Mouse (Mus musculus): ENCODE results near the gene Gm15517. TPM values are rescaled to one million over a fixed set of nuclear protein-coding genes. Genes with fewer than 3 reads are reported as not detected.

Gm15517 gene
- total and polyA plus RNA-seq, 3 experiments = not detected

GRCm38 (mm10) chr7:44268117-44268516 lies 6.9 kb downstream of the Gm15517 start:
- H3K79me2 ChIP-seq (ENCODE audit: control insufficient read depth, insufficient read depth, low read length, poor library complexity) = no peaks in the 10 kb centered on the region
- TF ChIP-seq BHLHE40 (IDR thresholded peaks at IDR 0.05; ENCODE audit: borderline replicate concordance, low read depth, low read length) = no peak
- TF ChIP-seq EP300 (IDR thresholded peaks at IDR 0.05; ENCODE audit: low read depth in 1 of 2, low read length in 2 of 2) = no peak
- no peak for TF ChIP-seq MYC (IDR thresholded peaks at IDR 0.05; ENCODE audit: low read depth, low read length)
- TF ChIP-seq POLR2AphosphoS5 (IDR thresholded peaks at IDR 0.05; ENCODE audit: borderline replicate concordance, low read depth, low read length) = no peak
- no peak for TF ChIP-seq RCOR1 (IDR thresholded peaks at IDR 0.05; ENCODE audit: low read depth, low read length)
- TF ChIP-seq MAZ (IDR thresholded peaks at IDR 0.05; ENCODE audit: low read depth, low read length) = no peak
- no peak for TF ChIP-seq USF2 (IDR thresholded peaks at IDR 0.05; ENCODE audit: borderline replicate concordance in 1 of 2, insufficient read depth in 1 of 2, low read depth in 1 of 2, low read length in 2 of 2)
- TF ChIP-seq MEF2A (IDR thresholded peaks at IDR 0.05; ENCODE audit: extremely low read depth, insufficient replicate concordance, low read depth, low read length, poor library complexity, severe bottlenecking) = no peak
- no peak for TF ChIP-seq TCF12 (IDR thresholded peaks at IDR 0.05; ENCODE audit: low read depth, low read length)
- no peak for TF ChIP-seq ELF1 (IDR thresholded peaks at IDR 0.05; ENCODE audit: low read depth, low read length)
- TF ChIP-seq JUND (IDR thresholded peaks at IDR 0.05; ENCODE audit: low read depth, low read length) = no peak
- DNase-seq (ENCODE audit: low read depth, low spot score) = no peak
- H3K4me1 ChIP-seq (ENCODE audit: control insufficient read depth in 1 of 2, insufficient read depth in 2 of 2, low read length in 2 of 2) = no peaks in the 10 kb centered on the region
- no peaks in the 10 kb centered on the region for H3K9me3 ChIP-seq (replicated peaks; ENCODE audit: insufficient read depth, low read length)
- H3K27me3 ChIP-seq (ENCODE audit: control insufficient read depth in 1 of 2, insufficient read depth in 2 of 2, low read length in 2 of 2) = no peaks in the 10 kb centered on the region
- H3K27ac ChIP-seq (ENCODE audit: control insufficient read depth, low read depth, low read length) = no peak overlapping the region
- no peak overlapping the region for H3K4me3 ChIP-seq (ENCODE audit: control insufficient read depth in 1 of 2, insufficient read depth in 1 of 2, low read depth in 2 of 2, low read length in 2 of 2)
- H3K9ac ChIP-seq (ENCODE audit: control insufficient read depth, low read depth, low read length, poor library complexity, severe bottlenecking) = no peak overlapping the region
- H3K36me3 ChIP-seq (ENCODE audit: control insufficient read depth in 1 of 2, insufficient read depth in 2 of 2, low read length in 2 of 2) = no peaks in the 10 kb centered on the region

- Histone ChIP-seq H3K4me1 (ENCODE audit: control insufficient read depth in 1 of 2, insufficient read depth in 2 of 2, low read length in 2 of 2) (no peaks in the 10 kb centered on the region), H3K27me3 (ENCODE audit: control insufficient read depth in 1 of 2, insufficient read depth in 2 of 2, low read length in 2 of 2) (no peaks in the 10 kb centered on the region), H3K9me3 (replicated peaks; ENCODE audit: insufficient read depth, low read length) (no peaks in the 10 kb centered on the region), H3K36me3 (ENCODE audit: control insufficient read depth in 1 of 2, insufficient read depth in 2 of 2, low read length in 2 of 2) (no peaks in the 10 kb centered on the region), H3K27ac (ENCODE audit: control insufficient read depth, low read depth, low read length) (no peak overlapping the region), H3K9ac (ENCODE audit: control insufficient read depth, low read depth, low read length, poor library complexity, severe bottlenecking) (no peak overlapping the region), H3K4me3 (ENCODE audit: control insufficient read depth in 1 of 2, insufficient read depth in 1 of 2, low read depth in 2 of 2, low read length in 2 of 2) (no peak overlapping the region), H3K79me2 (ENCODE audit: control insufficient read depth, insufficient read depth, low read length, poor library complexity) (no peaks in the 10 kb centered on the region)
- TF ChIP-seq EP300 (IDR thresholded peaks at IDR 0.05; ENCODE audit: low read depth in 1 of 2, low read length in 2 of 2) (no peak), E2F4 (IDR thresholded peaks at IDR 0.05; ENCODE audit: borderline replicate concordance, low read depth, low read length) (no peak), KAT2A (conservative IDR thresholded peaks at IDR 0.05; ENCODE audit: low read depth, low read length) (no peak), ZKSCAN1 (IDR thresholded peaks at IDR 0.05; ENCODE audit: low read depth, low read length) (no peak), ZNF384 (IDR thresholded peaks at IDR 0.05; ENCODE audit: low read depth, low read length) (no peak), CHD1 (IDR thresholded peaks at IDR 0.05; ENCODE audit: low read depth, low read length) (no peak), NELFE (IDR thresholded peaks at IDR 0.05; ENCODE audit: low read depth, low read length) (no peak), MAZ (IDR thresholded peaks at IDR 0.05; ENCODE audit: low read depth, low read length) (no peak), MYB (IDR thresholded peaks at IDR 0.05; ENCODE audit: low read depth, low read length) (no peak), UBTF (IDR thresholded peaks at IDR 0.05; ENCODE audit: borderline replicate concordance, insufficient read depth, low read depth, low read length) (no peak), USF2 (IDR thresholded peaks at IDR 0.05; ENCODE audit: borderline replicate concordance in 1 of 2, insufficient read depth in 1 of 2, low read depth in 1 of 2, low read length in 2 of 2) (no peak), HCFC1 (IDR thresholded peaks at IDR 0.05; ENCODE audit: low read depth, low read length) (no peak), TAL1 (IDR thresholded peaks at IDR 0.05; ENCODE audit: low read length) (no peak), MEF2A (IDR thresholded peaks at IDR 0.05; ENCODE audit: extremely low read depth, insufficient replicate concordance, low read depth, low read length, poor library complexity, severe bottlenecking) (no peak), ETS1 (IDR thresholded peaks at IDR 0.05; ENCODE audit: low read depth, low read length) (no peak), SIN3A (IDR thresholded peaks at IDR 0.05; ENCODE audit: low read length) (no peak), POLR2A (IDR thresholded peaks at IDR 0.05; ENCODE audit: control insufficient read depth in 1 of 2, insufficient read depth in 1 of 2, low read depth in 1 of 2, low read length in 2 of 2, poor library complexity in 1 of 2) (no peak)
- no peak for DNase-seq (ENCODE audit: low read depth, low spot score)
Measured at GRCm38 (mm10) chr7:44269397-44269796, 8.2 kb downstream of the Gm15517 start.

All from MEL (cell line).